Mouse (Mus musculus) left cerebral cortex, adult 18-20 months (tissue): ENCODE measurements around the gene Dnajc5g. TPM values are rescaled to one million over a fixed set of nuclear protein-coding genes. Genes with fewer than 3 reads are reported as not detected.
A peak's percentile ranks its signal among the peaks of the same experiment; 100 is the strongest.

Experiments
- DNase-seq, 2 experiments: peaks; one replicate each; pipeline ENCODE4 v3.0.0; 2021 to 2022; ENCODE audit warnings: low spot score in 2 of 2, mixed read lengths in 1 of 2
- total RNA-seq, 2 experiments: library from RNA; stranded (reverse); gene quantifications; 2 replicates each; pipeline ENCODE4 v1.2.3; 2021

Gene Dnajc5g
- total RNA-seq, 2 experiments from 2014 or later: not detected

GRCm38 (mm10) chr5:31095711-31096480 lies 10.2 kb upstream of the Dnajc5g start:
- DNase-seq: no peak

- no peak for DNase-seq
Measured at GRCm38 (mm10) chr5:31108000-31108490, 2.0 kb downstream of the Dnajc5g start, which contains the start of gene Slc30a3. Gene Slc30a3, minus strand, starts transcription at chr5:31108237.

- DNase-seq: no peak
Measured at GRCm38 (mm10) chr5:31110781-31111180, 4.7 kb downstream of the Dnajc5g start.

GRCm38 (mm10) chr5:31116354-31116753 lies 10.3 kb downstream of the Dnajc5g start, which contains the start of gene Trim54:
Gene Trim54, plus strand, starts transcription at chr5:31116712.
- no peak for DNase-seq

- DNase-seq: no peak
Measured at GRCm38 (mm10) chr5:31116912-31117311, 10.8 kb downstream of the Dnajc5g start.

GRCm38 (mm10) chr5:31121111-31121510 lies 15.0 kb downstream of the Dnajc5g start:
- DNase-seq: peak; percentile 28 to 54

GRCm38 (mm10) chr5:31123481-31123880 lies 17.4 kb downstream of the Dnajc5g start:
- DNase-seq: no peak

- DNase-seq: peak in 1 of 2 experiments; percentile 14
Measured at GRCm38 (mm10) chr5:31126050-31126449, 20.0 kb downstream of the Dnajc5g start.

- DNase-seq: no peak
Measured at GRCm38 (mm10) chr5:31136730-31137424, 30.8 kb downstream of the Dnajc5g start.

- no peak for DNase-seq
Measured at GRCm38 (mm10) chr5:31137658-31138057, 31.6 kb downstream of the Dnajc5g start.

- DNase-seq: no peak
Measured at GRCm38 (mm10) chr5:31138241-31138967, 32.3 kb downstream of the Dnajc5g start, which contains the start of gene Ucn. Gene Ucn, minus strand, starts transcription at chr5:31138829.

GRCm38 (mm10) chr5:31138968-31139425 lies 32.9 kb downstream of the Dnajc5g start:
- DNase-seq: no peak

- no peak for DNase-seq
Measured at GRCm38 (mm10) chr5:31149781-31150180, 43.7 kb downstream of the Dnajc5g start.

GRCm38 (mm10) chr5:31151746-31152145 lies 45.7 kb downstream of the Dnajc5g start:
- DNase-seq: no peak

GRCm38 (mm10) chr5:31153516-31154151 lies 47.5 kb downstream of the Dnajc5g start:
- DNase-seq: no peak

GRCm38 (mm10) chr5:31154152-31154553 lies 48.1 kb downstream of the Dnajc5g start, which contains the start of gene Mpv17:
Gene Mpv17, minus strand, starts transcription at chr5:31154251.
- DNase-seq: peak; percentile 79 to 83
